Mouse (Mus musculus) megakaryocyte, adult 5-6 weeks (primary cell): Measurements from ENCODE around the gene Atp5j2. TPM values are rescaled to one million over a fixed set of nuclear protein-coding genes. Genes with fewer than 3 reads are reported as not detected.
"Not testable (repeated sequence)": the region's sequence is repeated elsewhere in the genome, so short reads cannot be mapped to it uniquely, and the experiment has no call there.

Experiments
- ATAC-seq: 2 replicates; pipeline ENCODE4 v1.8.0; 2016; ENCODE audit warnings: mild to moderate bottlenecking, inconsistent platforms; ENCODE audit not compliant: poor library complexity, severe bottlenecking
- total RNA-seq, 2 experiments: library from RNA; stranded (forward) in 1 of 2; stranded (reverse) in 1 of 2; fragments of 153-499, 151-499 nt in 1 of 2; fragments of 221-1000, 200-1000 nt in 1 of 2; gene quantifications; 2 replicates each; pipeline versions ENCODE4 v1.2.3 to v1.2.4; 2015 to 2017

Atp5j2 gene
- total RNA-seq (2015) = 310 and 322 TPM in 2 replicates
- 103 and 107 TPM in 2 replicates for total RNA-seq (2017)

DNA sequence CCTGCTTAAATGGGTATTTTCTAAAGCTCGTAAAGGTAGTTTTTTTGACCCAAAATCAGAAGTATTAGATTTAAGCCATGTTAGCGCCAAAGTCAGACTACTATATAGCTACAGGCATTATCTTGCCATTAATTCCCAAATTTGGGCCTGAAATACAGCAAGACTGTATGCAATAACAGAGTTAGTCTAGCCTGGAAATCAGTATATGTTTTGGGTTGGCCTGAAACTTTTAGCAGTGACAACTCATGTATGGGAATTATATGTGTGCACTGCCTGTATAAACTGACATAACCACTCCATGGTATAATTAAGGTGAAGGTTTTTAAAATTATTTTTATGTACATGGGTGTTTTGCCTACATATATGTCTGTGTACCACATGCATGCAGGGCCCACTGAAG lies at the start of gene Atp5j2:
Gene Atp5j2, minus strand, starts transcription at position 101 of the 400 bp plus-strand sequence.
- ATAC-seq = no peak

DNA sequence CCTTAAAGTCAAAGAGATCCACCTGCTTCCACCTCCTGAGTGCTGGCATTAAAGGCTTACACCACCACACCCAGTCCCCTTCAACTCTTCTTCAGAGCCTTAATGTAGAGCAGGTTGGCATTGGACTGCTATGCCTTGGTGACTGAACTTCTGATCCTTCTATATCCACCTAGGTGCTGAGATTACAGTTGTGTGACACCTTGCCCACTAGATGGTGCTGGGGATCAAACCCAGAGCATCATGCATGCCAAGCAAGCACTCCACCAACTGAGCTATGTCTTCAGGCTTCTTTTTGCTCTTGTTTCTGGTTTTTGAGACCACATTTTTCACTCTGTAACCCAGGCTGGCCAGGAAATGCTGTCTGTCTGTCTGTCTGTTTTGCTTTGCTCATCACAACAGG lies 42.8 kb upstream of the Atp5j2 start:
- ATAC-seq = peak; percentile 23; the same call in 1 of the 2 replicates

DNA sequence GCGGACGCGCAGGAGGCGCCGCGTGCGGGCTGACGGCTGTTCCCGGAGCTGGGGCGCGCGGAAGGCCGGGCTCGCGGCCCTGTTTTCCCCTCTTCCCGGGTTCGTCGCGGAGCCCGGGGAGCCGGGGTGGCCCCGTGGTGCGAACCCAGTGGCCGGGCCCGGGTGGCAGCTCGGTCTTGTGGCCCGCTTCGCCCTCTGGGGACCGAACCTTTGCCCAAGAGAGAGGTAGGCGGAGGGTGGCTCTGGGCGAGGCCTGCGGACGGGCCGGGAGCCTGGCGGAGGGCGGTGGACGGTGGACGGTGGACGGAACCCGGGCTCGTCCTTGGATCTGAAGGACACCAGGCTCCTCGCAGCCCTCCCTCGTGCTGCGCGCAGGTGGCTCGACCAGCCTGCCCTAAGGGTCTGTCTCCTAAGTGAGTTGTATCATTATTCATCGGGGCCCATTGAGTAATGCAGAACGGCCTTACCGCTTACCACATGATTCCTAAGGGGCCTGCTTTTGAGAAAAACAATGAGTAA lies 40.1 kb upstream of the Atp5j2 start:
- ATAC-seq = peak; percentile 19

GRCm38 (mm10) chr5:145231367-145231871 lies 39.6 kb upstream of the Atp5j2 start, which contains the start of gene Zfp655:
Zfp655 (plus strand) TSS chr5:145231715.
- ATAC-seq = peak; percentile 94

- no peak for ATAC-seq
Measured at GRCm38 (mm10) chr5:145230641-145231040, 38.8 kb upstream of the Atp5j2 start.

- ATAC-seq = not testable (repeated sequence)
Measured at GRCm38 (mm10) chr5:145229283-145229682, 37.4 kb upstream of the Atp5j2 start.

GRCm38 (mm10) chr5:145226453-145226852 lies 34.6 kb upstream of the Atp5j2 start:
- ATAC-seq = no peak

DNA sequence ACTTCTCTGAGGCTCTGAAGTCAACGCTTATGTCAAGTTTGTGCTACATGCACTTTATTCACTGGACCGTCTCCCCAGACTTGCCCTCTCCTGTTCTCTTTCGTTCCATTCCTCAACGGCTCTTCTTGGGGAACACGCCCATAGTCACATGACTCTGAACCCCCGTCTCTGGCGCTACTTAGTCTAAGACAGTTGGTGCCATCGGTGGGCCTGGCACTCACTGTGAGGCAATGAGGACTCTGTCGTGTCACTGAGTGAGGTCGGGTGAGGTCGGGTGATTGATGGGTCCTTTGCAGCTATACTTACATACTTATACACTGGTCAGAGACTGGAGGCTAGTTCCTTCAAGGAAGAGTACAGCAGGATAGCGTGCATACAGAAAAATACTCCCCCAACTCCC lies 31.5 kb upstream of the Atp5j2 start:
- no peak for ATAC-seq

- ATAC-seq = no peak
Measured at GRCm38 (mm10) chr5:145222840-145223239, 31.0 kb upstream of the Atp5j2 start.

GRCm38 (mm10) chr5:145219981-145220380 lies 28.1 kb upstream of the Atp5j2 start:
- ATAC-seq = no peak

DNA sequence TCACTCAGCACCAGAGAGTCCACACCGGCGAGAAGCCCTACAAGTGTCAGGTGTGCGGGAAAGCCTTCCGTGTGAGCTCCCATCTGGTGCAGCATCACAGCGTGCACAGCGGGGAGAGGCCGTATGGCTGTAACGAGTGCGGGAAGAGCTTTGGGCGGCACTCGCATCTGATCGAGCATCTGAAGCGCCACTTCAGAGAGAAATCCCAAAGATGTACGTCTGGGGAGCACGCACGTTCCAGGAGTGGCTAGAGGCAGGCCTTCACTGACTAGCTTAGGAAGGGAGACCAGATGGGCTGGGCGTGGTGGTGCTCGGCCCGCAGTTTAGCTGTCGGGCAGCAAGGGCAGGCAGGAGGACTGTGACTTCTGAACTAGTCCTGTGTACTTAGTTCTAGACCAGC lies 26.8 kb upstream of the Atp5j2 start:
- no peak for ATAC-seq

DNA sequence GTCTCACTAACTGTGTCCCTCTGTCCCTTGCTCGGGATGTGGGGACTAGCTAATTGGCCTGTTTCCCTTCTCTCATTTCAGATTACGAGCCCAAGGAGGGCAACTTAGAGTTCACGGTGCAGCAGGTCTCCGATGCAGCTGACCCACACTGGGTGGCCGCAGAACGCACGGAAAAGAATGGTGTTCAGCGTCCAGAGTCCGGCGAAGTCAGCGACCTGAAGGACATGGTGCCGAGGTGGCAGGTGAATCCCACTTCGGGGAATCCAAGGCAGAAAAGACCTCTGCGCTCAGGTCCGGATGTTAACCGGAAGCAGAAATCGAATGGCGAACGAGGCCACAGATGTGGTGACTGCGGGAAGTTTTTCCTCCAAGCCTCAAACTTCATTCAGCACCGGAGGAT lies 26.3 kb upstream of the Atp5j2 start:
- no peak for ATAC-seq

DNA sequence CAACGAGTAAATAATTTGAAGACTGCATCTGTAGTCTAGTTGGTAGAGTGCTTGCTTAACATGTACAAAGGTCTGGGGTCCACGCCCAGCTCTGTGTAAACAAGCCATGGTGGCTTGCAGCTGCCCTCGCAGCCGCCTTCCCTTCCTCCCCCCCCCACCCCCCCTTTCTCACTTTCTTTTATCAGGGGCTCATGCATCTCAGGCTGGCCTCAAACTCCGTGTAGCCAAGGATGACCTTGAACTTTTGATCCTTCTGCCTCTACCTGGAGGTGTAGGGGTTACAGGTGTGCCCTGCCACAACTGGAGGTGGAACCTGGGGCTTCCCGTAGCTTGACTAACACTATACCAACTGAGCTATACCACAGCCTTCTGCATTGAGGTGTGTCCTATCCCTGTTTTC lies 25.9 kb upstream of the Atp5j2 start:
- no peak for ATAC-seq

- ATAC-seq = no peak
Measured at GRCm38 (mm10) chr5:145214679-145215078, 22.8 kb upstream of the Atp5j2 start.

GRCm38 (mm10) chr5:145213505-145213904 lies 21.6 kb upstream of the Atp5j2 start:
- ATAC-seq = no peak

- no peak for ATAC-seq
Measured at GRCm38 (mm10) chr5:145212216-145212615, 20.4 kb upstream of the Atp5j2 start.

GRCm38 (mm10) chr5:145211340-145211739 lies 19.5 kb upstream of the Atp5j2 start:
- no peak for ATAC-seq

- ATAC-seq = not testable (repeated sequence)
Measured at GRCm38 (mm10) chr5:145208391-145208790, 16.5 kb upstream of the Atp5j2 start.

DNA sequence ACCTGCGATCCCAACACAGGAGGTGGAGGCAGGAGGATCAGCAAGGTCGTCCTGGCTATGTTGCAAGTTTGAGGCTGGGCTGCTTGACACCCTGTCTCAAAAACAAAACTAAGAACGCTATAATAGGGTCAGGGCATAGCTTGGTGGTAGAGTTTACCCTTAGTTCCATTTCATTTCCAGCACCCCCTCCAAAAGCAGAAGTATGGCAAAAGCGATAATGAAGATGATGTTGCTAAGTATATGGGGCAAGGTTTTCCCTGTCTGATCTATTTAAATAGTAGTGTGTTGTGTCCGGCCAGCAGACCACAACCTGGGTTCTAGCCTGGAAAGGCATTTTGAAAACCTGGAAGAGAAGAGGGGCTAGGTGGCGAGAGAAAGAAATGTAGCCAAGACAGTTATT lies 16.1 kb upstream of the Atp5j2 start:
- no peak for ATAC-seq

- ATAC-seq = no peak
Measured at GRCm38 (mm10) chr5:145207385-145207784, 15.5 kb upstream of the Atp5j2 start.

DNA sequence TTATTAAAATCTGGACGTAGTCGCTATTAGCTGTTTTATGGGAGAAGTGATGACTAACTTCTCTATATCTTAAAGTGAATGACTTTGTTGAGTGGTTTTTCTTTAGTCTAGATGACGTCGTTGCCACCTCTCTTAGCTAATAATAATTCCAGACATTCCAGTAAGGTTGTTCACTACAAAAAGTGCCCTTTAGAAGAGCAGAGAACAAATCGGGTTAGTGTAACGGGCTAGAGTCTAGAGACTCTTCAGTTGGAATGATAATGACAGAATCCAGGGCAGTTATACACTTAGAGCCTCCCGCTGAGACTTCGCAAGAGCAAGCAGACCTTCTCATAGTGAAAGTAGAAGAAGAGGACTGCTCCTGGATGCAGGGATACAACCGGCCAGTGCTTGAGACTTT lies 13.2 kb upstream of the Atp5j2 start:
- no peak for ATAC-seq

- ATAC-seq = peak; percentile 80
Measured at GRCm38 (mm10) chr5:145203936-145204691, 12.3 kb upstream of the Atp5j2 start, which contains the start of gene Zkscan5. Zkscan5 (plus strand) TSS chr5:145204562.
